16 mouse cellular contexts compared by ENCODE assay signal in the genomic region with DNA sequence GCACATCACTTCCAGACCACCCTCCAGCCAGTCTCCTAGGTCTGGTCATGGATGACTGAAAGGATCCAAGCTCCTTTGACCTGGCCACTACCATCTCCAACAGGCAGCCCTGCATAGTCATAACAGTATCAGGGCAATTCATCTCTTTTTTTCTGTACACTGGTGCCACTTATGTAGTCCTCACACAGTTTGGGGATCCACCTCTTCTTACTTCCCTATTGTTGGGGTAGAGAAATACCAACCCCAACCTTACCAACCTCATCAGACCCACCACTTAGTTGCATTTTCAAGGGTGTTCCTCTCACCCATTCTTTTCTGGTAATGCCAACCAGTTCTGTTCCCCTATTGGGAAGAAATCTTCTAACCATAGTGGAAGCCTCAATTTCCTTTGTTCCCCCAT.
"Had no signal": no experiment of that assay in that cellular context is flagged by ENCODE, and none has a peak within 500 bp of the region (broad histone marks: within the 10 kb centered on the region; RNA-seq: fewer than 3 reads in every experiment).

No protein-coding gene starts in this region.

- ATAC-seq: hindbrain, postnatal 0 days; intestine, embryonic 16.5 days had no signal

- DNase-seq: gastrocnemius, adult 2 months; gastrocnemius, postnatal 10 days; gastrocnemius, postnatal 25 days; heart, adult 11 months; heart, adult 2 months; heart, postnatal 10 days; heart, postnatal 4 days; kidney, adult 11 months; kidney, adult 8-10 months; kidney, postnatal 10 days; kidney, postnatal 25 days; kidney, postnatal 4 days; liver; liver, embryonic 13.5 days had no signal
